Mouse (Mus musculus): ENCODE data around the gene Cdca8. TPM values are rescaled to one million over a fixed set of nuclear protein-coding genes. Genes with fewer than 3 reads are reported as not detected.

The Cdca8 gene
- total RNA-seq, 2 experiments from 2014 or later = 5.7 to 7.6 TPM

GRCm38 (mm10) chr4:124880599-124880998 is 58.5 kb downstream of the Cdca8 start, which contains the start of gene Epha10:
Gene Epha10, plus strand, starts transcription at chr4:124880899.
- DNase-seq = no peak

- DNase-seq = no peak
Measured at GRCm38 (mm10) chr4:124872719-124873118, 66.4 kb downstream of the Cdca8 start.

Other genes starting within 250 kb of the Cdca8 start
- gene Utp11, start 245.7 kb downstream of the Cdca8 start, total RNA-seq (2021) = 10 to 100 TPM; 30.0 to 40.6 TPM
- gene Fhl3, start 238.6 kb downstream of the Cdca8 start, total RNA-seq (2021) = 1 to 10 TPM; 8.1 to 9.0 TPM
- 10 to 100 TPM; 39.3 to 39.6 TPM for gene Sf3a3, start 224.5 kb downstream of the Cdca8 start, total RNA-seq (2021)
- 10 to 100 TPM; 15.9 to 21.0 TPM for gene Inpp5b, start 197.5 kb downstream of the Cdca8 start, total RNA-seq (2021)
- gene Mtf1, start 137.2 kb downstream of the Cdca8 start, total RNA-seq (2021) = 10 to 100 TPM; 21.7 to 26.6 TPM
- gene Yrdc, start 88.6 kb downstream of the Cdca8 start, total RNA-seq (2021) = 10 to 100 TPM; 47.0 to 50.6 TPM
- 10 to 100 TPM; 43.4 to 49.2 TPM for gene 1110065P20Rik, start 88.1 kb downstream of the Cdca8 start, total RNA-seq (2021)
- gene Maneal, start 77.1 kb downstream of the Cdca8 start, total RNA-seq (2021) = 1 to 10 TPM; 3.8 to 4.4 TPM
- gene Epha10, start 58.4 kb downstream of the Cdca8 start, total RNA-seq (2021) = 1 to 10 TPM; 2.4 to 3.3 TPM
- 10 to 100 TPM in 1 of 2 experiments, 1 to 10 TPM in 1; 9.8 to 17.9 TPM for gene 9930104L06Rik, start 2.3 kb downstream of the Cdca8 start, total RNA-seq (2021)
- gene Rspo1, start 47.1 kb upstream of the Cdca8 start, total RNA-seq (2021) = 1 to 10 TPM; 4.0 to 4.6 TPM
- gene Gnl2, start 77.3 kb upstream of the Cdca8 start, total RNA-seq (2021) = 10 to 100 TPM; 44.9 to 63.1 TPM
- not detected for gene Dnali1, start 126.4 kb upstream of the Cdca8 start, total RNA-seq (2021)
- 10 to 100 TPM; 18.3 to 20.0 TPM for gene Snip1, start 127.4 kb upstream of the Cdca8 start, total RNA-seq (2021)
- gene Meaf6, start 145.8 kb upstream of the Cdca8 start, total RNA-seq (2021) = 10 to 100 TPM; 30.3 to 36.2 TPM
- gene Zc3h12a, start 188.5 kb upstream of the Cdca8 start, total RNA-seq (2021) = 1 to 10 TPM; 5.8 to 7.6 TPM

All from adrenal gland, postnatal 36 days (tissue).